Mouse (Mus musculus): ENCODE measurements around the gene Dclre1c. TPM values are rescaled to one million over a fixed set of nuclear protein-coding genes. Genes with fewer than 3 reads are reported as not detected.

The Dclre1c gene
- polyA plus RNA-seq, 1 experiment from 2014 or later: 2.8 TPM

GRCm38 (mm10) chr2:3430956-3431355, 7.0 kb downstream of the Dclre1c start:
- 67% methylated on average over 9 of the region's 9 CpGs for WGBS
- no peaks in the 10 kb centered on the region for H3K36me3 ChIP-seq (ENCODE audit: control insufficient read depth, insufficient read depth, low read length)
- no peak overlapping the region for H3K4me3 ChIP-seq (ENCODE audit: low read depth, low read length)
- H3K9ac ChIP-seq (ENCODE audit: low read length): no peak overlapping the region
- no peaks in the 10 kb centered on the region for H3K9me3 ChIP-seq (ENCODE audit: control insufficient read depth, low read length)
- no peak for TF ChIP-seq EP300 (optimal IDR thresholded peaks at IDR 0.05)
- no peak for TF ChIP-seq CTCF (IDR thresholded peaks at IDR 0.05; ENCODE audit: low read depth)
- H3K4me2 ChIP-seq (replicated peaks; ENCODE audit: low read depth): no peak overlapping the region
- no peak for DNase-seq (ENCODE audit: low spot score)
- H3K27ac ChIP-seq (replicated peaks): no peak overlapping the region
- H3K27me3 ChIP-seq (ENCODE audit: control insufficient read depth, insufficient read depth, low read length): no peaks in the 10 kb centered on the region
- H3K4me1 ChIP-seq (replicated peaks; ENCODE audit: control insufficient read depth, insufficient read depth): no peaks in the 10 kb centered on the region
- no peak for ATAC-seq (ENCODE audit: low FRiP score, low TSS enrichment)

GRCm38 (mm10) chr2:3435369-3436061, 11.6 kb downstream of the Dclre1c start:
- TF ChIP-seq CTCF (IDR thresholded peaks at IDR 0.05; ENCODE audit: low read depth): no peak
- Histone ChIP-seq H3K9me3 (ENCODE audit: control insufficient read depth, low read length) (no peaks in the 10 kb centered on the region), H3K9ac (ENCODE audit: low read length) (no peak overlapping the region), H3K4me3 (ENCODE audit: low read depth, low read length) (no peak overlapping the region), H3K36me3 (ENCODE audit: control insufficient read depth, insufficient read depth, low read length) (no peaks in the 10 kb centered on the region), H3K27ac (replicated peaks) (no peak overlapping the region), H3K4me1 (replicated peaks; ENCODE audit: control insufficient read depth, insufficient read depth) (no peaks in the 10 kb centered on the region), H3K27me3 (ENCODE audit: control insufficient read depth, insufficient read depth, low read length) (no peaks in the 10 kb centered on the region), H3K4me2 (replicated peaks; ENCODE audit: low read depth) (no peak overlapping the region)
- ATAC-seq (ENCODE audit: low FRiP score, low TSS enrichment) (no peak), DNase-seq (ENCODE audit: low spot score) (no peak)
- 89% methylated on average over 6 of the region's 6 CpGs for WGBS

GRCm38 (mm10) chr2:3437956-3438355, 14.0 kb downstream of the Dclre1c start:
- TF ChIP-seq EP300 (optimal IDR thresholded peaks at IDR 0.05) (no peak), CTCF (IDR thresholded peaks at IDR 0.05; ENCODE audit: low read depth) (no peak)
- ATAC-seq (ENCODE audit: low FRiP score, low TSS enrichment) (no peak), DNase-seq (ENCODE audit: low spot score) (no peak)
- no peaks in the 10 kb centered on the region for H3K27me3 ChIP-seq (ENCODE audit: control insufficient read depth, insufficient read depth, low read length)
- no peaks in the 10 kb centered on the region for H3K36me3 ChIP-seq (ENCODE audit: control insufficient read depth, insufficient read depth, low read length)
- H3K27ac ChIP-seq (replicated peaks): no peak overlapping the region
- H3K4me1 ChIP-seq (replicated peaks; ENCODE audit: control insufficient read depth, insufficient read depth): no peaks in the 10 kb centered on the region
- no peak overlapping the region for H3K9ac ChIP-seq (ENCODE audit: low read length)
- no peak overlapping the region for H3K4me3 ChIP-seq (ENCODE audit: low read depth, low read length)
- H3K9me3 ChIP-seq (ENCODE audit: control insufficient read depth, low read length): no peaks in the 10 kb centered on the region
- no peak overlapping the region for H3K4me2 ChIP-seq (replicated peaks; ENCODE audit: low read depth)
- 62% methylated on average over 7 of the region's 7 CpGs for WGBS

- no peak for TF ChIP-seq CTCF (IDR thresholded peaks at IDR 0.05; ENCODE audit: low read depth)
- no peak for TF ChIP-seq EP300 (optimal IDR thresholded peaks at IDR 0.05)
- no peaks in the 10 kb centered on the region for H3K36me3 ChIP-seq (ENCODE audit: control insufficient read depth, insufficient read depth, low read length)
- ATAC-seq (ENCODE audit: low FRiP score, low TSS enrichment) (no peak), DNase-seq (ENCODE audit: low spot score) (no peak)
- H3K4me3 ChIP-seq (ENCODE audit: low read depth, low read length): no peak overlapping the region
- H3K9ac ChIP-seq (ENCODE audit: low read length): no peak overlapping the region
- no peak overlapping the region for H3K27ac ChIP-seq (replicated peaks)
- no peaks in the 10 kb centered on the region for H3K4me1 ChIP-seq (replicated peaks; ENCODE audit: control insufficient read depth, insufficient read depth)
- 61% methylated on average over 7 of the region's 7 CpGs for WGBS
- H3K9me3 ChIP-seq (ENCODE audit: control insufficient read depth, low read length): no peaks in the 10 kb centered on the region
- H3K4me2 ChIP-seq (replicated peaks; ENCODE audit: low read depth): no peak overlapping the region
- H3K27me3 ChIP-seq (ENCODE audit: control insufficient read depth, insufficient read depth, low read length): no peaks in the 10 kb centered on the region
These were observed 20.3 kb downstream of the Dclre1c start for GRCm38 (mm10) chr2:3444206-3444605.

GRCm38 (mm10) chr2:3445984-3446383, 22.1 kb downstream of the Dclre1c start:
- WGBS: 64% methylated on average over 4 of the region's 4 CpGs
- DNase-seq (ENCODE audit: low spot score) (no peak), ATAC-seq (ENCODE audit: low FRiP score, low TSS enrichment) (no peak)
- Histone ChIP-seq H3K36me3 (ENCODE audit: control insufficient read depth, insufficient read depth, low read length) (no peaks in the 10 kb centered on the region), H3K4me2 (replicated peaks; ENCODE audit: low read depth) (no peak overlapping the region), H3K27me3 (ENCODE audit: control insufficient read depth, insufficient read depth, low read length) (no peaks in the 10 kb centered on the region), H3K27ac (replicated peaks) (no peak overlapping the region), H3K9me3 (ENCODE audit: control insufficient read depth, low read length) (no peaks in the 10 kb centered on the region), H3K4me3 (ENCODE audit: low read depth, low read length) (no peak overlapping the region), H3K4me1 (replicated peaks; ENCODE audit: control insufficient read depth, insufficient read depth) (no peaks in the 10 kb centered on the region), H3K9ac (ENCODE audit: low read length) (no peak overlapping the region)
- TF ChIP-seq CTCF (IDR thresholded peaks at IDR 0.05; ENCODE audit: low read depth) (no peak), EP300 (optimal IDR thresholded peaks at IDR 0.05) (no peak)

GRCm38 (mm10) chr2:3449431-3449830, 25.5 kb downstream of the Dclre1c start:
- no peak for ATAC-seq (ENCODE audit: low FRiP score, low TSS enrichment)
- 62% methylated on average over 2 of the region's 2 CpGs for WGBS
- no peak for TF ChIP-seq EP300 (optimal IDR thresholded peaks at IDR 0.05)
- TF ChIP-seq CTCF (IDR thresholded peaks at IDR 0.05; ENCODE audit: low read depth): no peak

More at GRCm38 (mm10) chr2:3449431-3449830, 25.5 kb downstream of the Dclre1c start:
- Histone ChIP-seq H3K36me3 (ENCODE audit: control insufficient read depth, insufficient read depth, low read length) (0 out of 2 replicates have a peak, but pooled peaks cover 6% of the 10 kb centered on the region), H3K9me3 (ENCODE audit: control insufficient read depth, low read length) (no peaks in the 10 kb centered on the region), H3K27ac (replicated peaks) (no peak overlapping the region), H3K27me3 (ENCODE audit: control insufficient read depth, insufficient read depth, low read length) (no peaks in the 10 kb centered on the region), H3K4me3 (ENCODE audit: low read depth, low read length) (no peak overlapping the region), H3K4me2 (replicated peaks; ENCODE audit: low read depth) (no peak overlapping the region), H3K9ac (ENCODE audit: low read length) (no peak overlapping the region), H3K4me1 (replicated peaks; ENCODE audit: control insufficient read depth, insufficient read depth) (no peaks in the 10 kb centered on the region)
- DNase-seq (ENCODE audit: low spot score): no peak
